Mouse (Mus musculus) monocyte, adult 2 months (primary cell): Measurements from ENCODE around the gene C2cd2.
A peak's percentile ranks its signal among the peaks of the same experiment; 100 is the strongest.
"Not testable (repeated sequence)": the region's sequence is repeated elsewhere in the genome, so short reads cannot be mapped to it uniquely, and the experiment has no call there.

Experiments used
- DNase-seq, 2 experiments: peaks; one replicate each; pipeline ENCODE4 v3.0.0; 2022; ENCODE audit warnings: low spot score in 2 of 2, low read depth in 1 of 2

C2cd2 gene

DNA sequence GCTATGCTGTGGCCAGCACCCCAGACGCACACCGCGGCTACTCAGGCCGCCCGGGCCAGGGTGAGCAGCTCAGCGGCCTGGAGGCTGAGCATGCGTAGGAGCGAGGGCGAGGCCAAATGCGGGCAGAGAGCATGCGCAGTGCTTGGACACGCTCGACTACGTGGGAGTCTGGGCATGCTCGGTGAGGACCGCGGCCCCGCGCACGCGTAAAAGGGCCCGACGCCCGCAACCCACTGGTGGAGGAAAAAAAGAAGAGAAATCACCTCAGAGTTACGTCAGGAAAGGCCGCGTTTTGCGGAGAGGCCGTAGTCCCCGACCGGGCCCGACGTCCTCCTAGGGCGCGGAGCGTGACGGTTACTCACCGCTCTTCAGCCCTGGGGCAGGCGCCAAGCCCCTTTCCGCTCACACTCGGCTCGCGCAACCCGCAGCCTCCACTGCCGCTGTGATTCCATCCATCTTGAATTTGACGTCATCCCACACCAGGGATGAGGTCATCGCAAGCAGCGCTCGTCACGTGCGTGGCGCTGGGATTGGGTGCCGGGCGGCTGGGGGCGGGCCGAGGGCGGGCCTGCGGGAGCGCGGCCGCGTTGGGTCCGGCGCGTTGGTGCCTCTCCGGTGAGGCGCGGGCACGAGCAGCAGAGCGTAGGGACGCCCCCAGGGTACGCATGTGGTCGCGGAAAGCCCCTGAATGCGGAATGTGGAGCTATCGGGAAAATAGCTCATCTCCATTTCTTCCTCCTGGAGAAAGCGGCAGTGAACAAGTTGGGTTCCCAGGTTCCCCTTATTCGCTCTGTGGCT lies at the start of gene C2cd2, which contains the start of gene Zbtb21:
Gene C2cd2, minus strand, starts transcription at position 448 of the 798 bp plus-strand sequence.
Gene Zbtb21, minus strand, starts transcription at position 472 of the 798 bp plus-strand sequence.
- DNase-seq, result peak; percentile 87 to 96

DNA sequence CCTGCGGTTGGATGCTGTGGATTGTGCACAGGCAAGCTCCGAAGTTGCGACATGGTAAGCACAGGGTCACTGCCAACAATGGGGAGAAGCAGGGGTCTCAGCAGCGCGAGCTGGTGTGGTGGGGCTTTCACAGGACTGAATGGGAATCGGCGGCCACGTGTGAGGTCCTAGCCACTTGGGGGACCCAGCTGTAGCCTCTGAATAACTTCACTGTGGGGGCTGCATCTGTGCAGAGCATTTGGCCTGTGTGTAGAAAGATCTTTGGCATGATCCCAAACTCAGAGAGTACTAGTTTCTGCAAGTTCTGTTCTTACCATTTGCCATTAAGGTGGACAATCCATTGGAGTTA lies 35.0 kb upstream of the C2cd2 start:
- DNase-seq, result not testable (repeated sequence)

DNA sequence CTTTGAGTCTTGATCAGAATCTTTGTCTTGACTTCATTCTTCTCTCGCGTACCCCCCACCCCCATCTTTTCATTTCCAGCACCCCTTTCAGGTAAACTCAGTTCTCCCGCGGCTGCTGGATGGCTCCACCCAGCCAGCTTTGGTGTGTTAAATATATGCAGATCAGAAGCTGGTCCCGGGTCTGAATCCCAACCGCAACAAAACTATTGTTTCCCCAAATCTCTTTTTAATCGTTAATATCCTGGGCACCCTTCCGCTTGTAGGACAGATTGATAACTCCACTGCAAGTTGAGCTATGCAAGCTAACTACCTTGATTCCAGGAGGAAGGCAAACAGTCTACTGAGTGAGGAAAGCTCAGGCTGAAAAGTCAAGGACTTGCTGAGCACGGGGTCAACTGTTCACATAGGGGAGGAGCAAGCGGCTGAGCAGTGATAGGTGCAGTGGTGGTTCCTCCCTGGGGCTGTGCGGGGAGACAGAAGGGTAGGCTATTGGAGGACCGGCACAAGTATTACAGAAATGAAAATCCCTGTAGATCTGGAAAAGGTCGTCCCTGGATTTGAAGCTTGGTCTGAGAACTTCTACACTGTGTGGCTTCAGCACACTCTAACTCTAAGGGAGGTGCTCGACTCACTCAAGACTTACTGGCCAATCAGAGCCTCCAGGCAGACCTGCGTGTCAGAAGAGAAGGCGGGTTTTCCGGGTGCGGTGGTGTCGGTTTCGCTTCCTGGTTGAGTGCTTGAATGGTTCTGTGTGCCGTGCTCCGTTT lies 34.4 kb upstream of the C2cd2 start, which contains the start of gene B230307C23Rik:
Gene B230307C23Rik, plus strand, starts transcription at position 700 of the 767 bp plus-strand sequence.
- DNase-seq, result peak; percentile 83 to 85

DNA sequence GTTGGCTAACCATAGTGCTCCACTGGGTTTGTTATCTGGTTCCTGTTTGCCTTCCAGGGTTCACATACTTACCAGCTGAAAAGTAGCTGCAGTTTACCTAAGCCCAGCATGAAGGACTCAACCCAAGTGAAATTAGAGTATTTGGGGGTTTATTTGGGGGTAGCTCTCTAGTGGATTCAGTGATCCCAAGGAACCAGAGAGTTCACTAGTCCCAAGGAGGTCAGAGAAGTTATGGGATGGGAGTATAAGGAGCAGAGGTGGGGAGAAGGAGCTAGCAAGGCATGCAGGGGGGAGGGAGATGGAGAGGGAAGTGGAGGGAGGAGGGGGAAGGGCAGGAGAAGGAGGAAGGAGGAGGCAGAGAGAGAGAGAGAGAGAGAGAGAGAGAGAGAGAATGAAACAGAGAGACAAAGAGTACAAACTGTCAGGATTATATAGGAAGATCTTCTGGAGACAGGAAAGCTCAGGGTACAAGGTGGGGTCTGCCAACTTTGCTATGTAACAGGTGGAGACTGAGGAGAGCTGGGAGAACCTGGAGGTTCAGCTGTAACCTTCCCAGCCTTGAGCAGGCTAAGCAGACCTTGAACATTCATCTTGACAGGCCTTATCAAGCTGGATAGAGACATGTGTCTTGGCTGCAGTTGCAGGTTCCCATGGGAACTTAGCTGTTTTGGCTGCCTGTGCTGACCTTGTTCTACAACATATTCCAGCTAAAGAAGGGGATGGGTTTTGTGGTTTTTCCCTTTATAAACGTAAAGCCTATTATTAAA lies 33.6 kb upstream of the C2cd2 start:
- DNase-seq, result no peak

DNA sequence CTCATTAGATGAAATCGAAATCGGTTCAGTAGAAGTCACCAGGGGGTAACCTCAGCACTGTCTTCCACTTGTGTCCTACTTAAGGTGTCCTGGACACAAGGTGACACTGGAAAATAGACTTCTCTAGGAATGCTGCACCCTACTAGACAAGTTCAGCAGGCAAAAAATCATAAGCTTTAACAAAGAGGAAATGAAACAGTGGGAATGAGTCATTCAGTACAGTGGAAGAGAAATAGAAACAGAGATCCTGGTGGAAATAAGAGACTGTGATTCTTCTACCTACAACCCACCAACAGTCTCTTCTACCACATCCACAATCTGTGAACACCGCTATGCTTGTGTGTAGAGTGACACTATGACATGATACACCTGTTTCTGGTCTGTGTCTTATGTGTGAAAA lies 30.1 kb upstream of the C2cd2 start:
- not testable (repeated sequence) for DNase-seq

DNA sequence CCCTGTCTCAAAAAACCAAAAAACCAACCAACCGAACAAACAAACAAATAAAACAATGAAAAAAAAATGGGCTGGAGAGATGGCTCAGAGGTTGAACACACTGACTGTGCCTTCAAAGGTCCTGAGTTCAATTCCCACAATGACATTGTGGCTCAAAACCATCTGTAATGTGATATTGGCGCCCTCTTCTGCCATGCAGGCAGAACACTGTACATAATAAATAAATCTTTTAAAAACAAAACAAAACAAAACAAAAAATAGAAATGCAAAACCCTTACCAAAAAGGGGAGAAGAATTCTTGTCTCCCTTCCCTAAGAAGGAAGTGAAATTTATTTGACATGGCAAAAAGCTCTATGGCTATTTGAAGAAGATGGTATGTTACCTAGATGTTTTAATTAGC lies 29.1 kb upstream of the C2cd2 start:
- DNase-seq, result no peak

DNA sequence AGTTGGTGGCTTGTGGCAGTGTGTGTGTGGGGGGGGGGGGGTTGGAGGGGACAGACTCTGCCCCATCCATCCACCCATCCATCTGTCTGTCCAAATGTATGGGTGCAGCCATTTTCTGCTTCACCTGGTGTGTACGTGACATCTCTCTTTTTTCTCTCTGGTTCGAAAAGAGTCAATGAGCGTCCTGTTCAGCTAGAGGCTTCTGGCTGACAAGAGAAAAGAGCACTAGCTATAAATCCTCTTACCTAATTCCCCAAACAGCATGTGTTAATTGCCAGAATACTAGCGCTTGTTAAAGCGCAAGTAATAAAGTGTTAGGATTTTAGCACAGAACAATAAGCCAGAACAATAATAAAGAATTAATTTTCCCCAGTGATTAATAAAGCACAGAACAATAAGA lies 22.2 kb upstream of the C2cd2 start:
- no peak for DNase-seq

DNA sequence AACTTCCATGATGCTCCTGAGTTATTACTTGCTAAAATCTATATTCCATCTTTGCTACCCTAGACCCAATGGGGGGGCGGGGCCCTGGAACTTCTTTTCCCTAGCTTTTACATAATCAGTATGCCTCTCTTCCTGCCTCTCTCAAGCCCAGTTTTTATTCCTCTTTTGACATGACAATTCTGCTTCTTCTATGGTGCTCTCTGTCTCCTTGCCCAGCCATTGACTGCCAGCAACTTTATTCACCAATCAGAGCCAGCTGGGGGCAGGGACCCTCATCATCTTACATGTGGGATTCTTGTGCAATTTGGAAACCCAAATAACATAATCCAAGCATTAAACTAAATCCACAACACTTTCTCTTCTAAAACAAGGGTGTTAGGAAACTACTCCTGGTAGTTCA lies 19.0 kb upstream of the C2cd2 start:
- no peak for DNase-seq

DNA sequence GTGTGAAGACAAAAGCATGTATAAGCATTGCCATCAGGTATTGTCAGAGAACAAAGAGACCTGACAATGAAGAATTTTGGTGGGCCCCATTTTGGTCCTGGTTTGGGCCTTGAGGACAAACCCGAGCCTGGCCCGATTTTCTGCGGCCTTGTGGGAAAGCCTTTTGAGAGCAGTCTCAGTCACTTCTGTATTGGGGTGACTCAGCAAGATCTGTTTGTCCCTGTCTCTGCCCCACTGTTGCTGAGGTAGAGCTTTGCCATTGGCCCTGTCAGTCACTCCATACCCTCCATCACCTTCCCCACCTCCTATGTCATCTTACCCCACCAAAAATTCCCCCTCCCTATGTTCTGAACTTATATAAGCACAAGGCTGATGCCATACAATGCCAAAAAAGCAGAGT lies 15.3 kb upstream of the C2cd2 start:
- no peak for DNase-seq

DNA sequence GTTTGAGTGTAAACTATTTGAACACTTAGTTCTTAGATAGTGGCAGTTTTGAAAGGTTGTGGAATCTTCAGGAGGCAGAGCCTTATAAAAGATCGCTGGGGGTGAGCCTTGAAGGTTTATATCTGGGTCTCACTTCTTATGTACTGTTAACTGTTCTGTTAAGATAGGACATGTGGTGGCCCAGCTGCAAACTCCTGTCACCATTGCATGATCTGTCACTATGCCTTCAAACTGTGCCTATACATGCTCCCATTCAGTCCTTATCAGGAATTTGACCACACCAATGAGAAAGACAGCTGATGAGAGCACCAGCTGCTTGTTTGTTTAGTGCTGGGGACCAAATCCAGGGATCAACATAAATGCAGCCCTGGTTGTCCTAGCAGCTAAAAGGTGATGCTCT lies 14.9 kb upstream of the C2cd2 start:
- DNase-seq, result no peak

DNA sequence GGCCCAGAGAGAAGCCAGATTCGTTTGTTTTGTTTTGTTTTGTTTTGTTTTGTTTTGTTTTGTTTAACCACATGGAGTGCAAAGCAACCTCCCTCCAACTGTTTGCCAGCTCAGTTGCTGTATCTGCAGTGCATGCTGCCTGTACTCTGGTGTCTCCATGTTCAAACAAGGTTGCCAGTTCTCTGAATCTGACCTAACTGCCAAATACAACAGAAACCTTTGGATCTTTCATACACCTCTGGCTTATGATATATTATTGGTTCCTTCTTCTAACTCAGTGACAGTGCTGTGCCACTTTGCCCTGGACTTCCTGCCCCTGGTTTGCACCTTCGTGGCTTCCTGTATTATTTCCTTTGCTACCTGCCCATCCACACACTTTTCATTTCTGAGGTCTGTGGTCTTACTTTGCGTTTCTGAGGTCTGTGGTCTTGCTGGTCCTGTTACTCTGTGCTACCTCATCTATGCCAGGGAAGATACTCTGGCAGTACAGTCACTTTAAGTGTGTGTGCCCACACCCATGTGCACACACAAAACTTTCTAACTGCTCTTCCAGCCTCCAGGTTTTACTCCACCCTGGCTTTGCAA lies 1.6 kb upstream of the C2cd2 start:
- DNase-seq, result no peak

DNA sequence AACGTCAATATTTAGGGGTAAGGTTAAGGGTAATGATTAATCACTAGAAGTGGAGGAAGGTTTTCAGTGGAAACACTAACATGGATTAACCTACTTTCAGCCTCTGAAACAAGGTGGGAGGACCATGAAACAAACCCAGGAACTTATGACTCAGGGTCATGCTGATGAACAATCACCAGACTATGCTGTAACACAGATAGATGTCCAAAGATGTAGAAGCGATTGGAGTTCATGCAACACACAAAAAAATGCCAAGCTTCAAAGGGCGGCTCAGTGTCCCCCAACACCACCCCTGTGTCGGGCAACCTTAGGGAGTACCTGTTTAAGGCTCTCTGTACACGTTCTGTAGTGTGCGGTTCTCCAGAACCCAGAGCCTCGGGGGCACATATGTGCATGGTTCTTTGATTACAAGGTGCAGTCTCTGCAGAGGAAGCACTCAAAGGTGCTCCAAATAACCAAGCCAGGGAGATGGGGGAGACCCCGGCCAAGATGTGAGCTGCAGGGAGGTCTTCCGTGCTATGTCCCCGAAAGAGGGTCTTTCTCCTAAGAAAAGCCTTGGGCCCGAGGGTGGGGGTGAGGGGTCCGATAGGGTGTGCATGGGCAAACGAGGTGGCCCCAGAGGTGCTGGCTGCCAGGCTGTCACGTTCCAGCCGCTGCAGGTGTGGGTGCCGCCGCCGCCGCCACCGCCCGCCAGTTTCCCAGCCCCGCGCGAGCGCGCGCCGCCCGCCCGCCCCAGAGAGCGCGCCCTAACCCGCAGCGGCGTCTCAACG lies 832 bp downstream of the C2cd2 start:
- no peak for DNase-seq

DNA sequence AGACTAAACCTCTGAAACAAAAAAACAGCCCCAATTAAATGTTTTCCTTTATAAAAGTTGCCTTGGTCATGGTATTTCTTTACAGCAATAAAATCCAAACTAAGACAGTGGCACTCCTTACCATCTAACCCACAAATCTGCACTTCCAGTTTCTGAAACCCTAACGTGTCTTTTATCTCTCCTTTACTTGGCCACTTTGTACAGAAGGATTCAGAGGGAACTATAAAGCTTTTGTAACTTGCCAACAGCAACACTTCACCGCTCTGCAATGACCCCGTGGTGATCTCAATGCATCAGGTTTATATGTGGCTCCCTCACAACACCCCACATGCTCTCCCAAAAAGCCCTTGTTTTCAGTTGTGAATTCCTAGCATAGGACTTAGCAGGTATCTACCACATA lies 2.0 kb downstream of the C2cd2 start:
- no peak for DNase-seq

DNA sequence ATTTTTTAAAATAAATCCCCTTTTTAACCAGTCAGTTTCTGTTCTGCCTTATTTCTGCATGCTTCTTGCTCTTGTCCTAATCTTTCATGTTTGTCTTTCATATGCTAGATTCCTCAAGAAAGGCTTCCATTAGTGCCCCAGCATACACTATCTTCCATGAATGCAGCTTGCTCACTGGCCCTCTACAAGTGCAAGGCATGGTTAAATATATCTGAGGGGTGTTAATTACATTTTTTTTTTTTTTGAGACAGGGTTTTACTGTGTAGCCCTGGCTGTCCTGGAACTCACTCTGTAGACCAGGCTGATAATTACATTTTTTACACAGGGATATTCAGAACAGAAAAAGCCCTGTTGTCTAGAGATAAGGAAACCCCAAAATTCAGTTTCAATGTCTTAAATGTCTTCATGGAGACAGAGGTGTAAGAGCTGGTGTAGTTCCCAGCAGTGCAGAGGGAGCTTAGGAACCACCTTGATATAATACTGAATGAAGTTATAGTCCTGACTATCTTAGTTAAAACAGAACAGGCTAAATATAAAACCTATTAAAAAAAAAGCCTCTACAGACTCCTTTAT lies 3.9 kb downstream of the C2cd2 start:
- no peak for DNase-seq

DNA sequence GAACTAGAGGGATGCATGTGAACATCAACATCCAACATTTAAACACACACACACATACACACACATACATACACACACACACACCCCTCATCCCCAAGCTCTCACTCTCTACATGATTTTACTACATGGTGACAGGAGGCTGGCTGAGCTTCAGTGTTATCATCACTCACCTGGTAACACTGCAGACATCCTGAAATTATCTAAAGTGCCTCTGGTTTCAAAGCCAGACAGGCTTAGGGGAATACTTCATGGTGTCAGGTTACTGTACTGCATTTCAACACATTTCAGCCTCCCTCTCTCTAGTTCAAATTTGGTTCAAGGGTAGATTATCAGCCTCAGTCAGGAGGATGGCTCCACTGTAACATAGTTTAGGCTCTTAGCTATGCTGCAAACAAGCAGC lies 4.8 kb downstream of the C2cd2 start:
- DNase-seq, result no peak

DNA sequence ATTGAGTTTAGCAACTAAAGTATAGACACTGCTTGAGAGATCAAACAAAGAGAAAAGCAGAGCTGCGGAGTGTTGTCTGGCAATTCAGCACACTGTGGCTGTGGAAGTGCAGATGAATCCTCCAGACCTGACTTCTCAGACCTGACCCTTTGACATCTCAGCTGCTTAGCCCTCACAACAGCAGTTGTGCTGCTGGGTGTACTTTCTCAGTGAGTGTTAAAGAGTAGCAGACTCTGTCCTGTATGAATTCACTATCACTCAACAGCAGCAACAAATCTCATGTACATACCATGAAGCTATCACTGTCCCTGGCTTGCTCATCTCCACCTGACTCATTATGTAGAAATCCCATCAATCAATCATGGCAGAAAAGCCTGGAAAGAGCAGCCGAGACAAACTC lies 6.4 kb downstream of the C2cd2 start:
- no peak for DNase-seq

DNA sequence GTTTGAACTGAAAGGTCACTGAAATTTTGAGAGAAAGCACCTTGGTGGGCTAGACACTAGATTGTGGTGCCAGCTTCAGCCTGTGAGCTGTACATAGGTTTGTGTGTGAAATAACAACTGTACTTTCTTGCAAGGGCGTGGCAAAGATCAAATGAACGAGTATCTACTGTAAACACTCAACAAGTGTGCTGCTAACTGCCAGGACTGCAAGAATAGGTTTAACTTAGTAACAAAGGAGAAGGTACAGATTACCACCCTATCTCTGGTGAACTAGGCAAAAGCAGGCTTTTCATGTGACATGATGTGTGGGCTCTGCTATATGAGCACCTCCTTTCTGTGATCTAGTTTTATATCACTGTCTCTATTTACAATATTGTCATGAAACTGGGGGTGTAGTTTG lies 9.1 kb downstream of the C2cd2 start:
- DNase-seq, result no peak

DNA sequence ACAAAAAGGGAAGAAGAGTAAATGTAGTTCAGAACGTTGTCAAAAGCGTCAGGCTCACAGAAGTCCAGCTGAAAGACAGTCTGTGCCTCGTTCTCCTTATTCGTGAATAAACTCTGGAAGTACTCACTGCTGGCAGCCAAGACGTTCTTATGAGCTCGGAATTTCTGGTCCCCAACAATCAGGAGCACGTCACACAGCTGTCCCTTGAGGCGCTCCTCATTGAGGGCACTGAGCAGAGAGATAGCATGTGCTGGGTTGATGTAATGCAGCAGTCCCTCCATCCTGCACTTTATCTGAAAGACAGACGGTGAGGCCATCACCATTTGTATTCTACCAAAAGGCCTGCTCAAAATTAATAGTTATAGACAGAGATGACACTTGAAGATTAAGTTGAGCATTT lies 9.6 kb downstream of the C2cd2 start:
- DNase-seq, result no peak

DNA sequence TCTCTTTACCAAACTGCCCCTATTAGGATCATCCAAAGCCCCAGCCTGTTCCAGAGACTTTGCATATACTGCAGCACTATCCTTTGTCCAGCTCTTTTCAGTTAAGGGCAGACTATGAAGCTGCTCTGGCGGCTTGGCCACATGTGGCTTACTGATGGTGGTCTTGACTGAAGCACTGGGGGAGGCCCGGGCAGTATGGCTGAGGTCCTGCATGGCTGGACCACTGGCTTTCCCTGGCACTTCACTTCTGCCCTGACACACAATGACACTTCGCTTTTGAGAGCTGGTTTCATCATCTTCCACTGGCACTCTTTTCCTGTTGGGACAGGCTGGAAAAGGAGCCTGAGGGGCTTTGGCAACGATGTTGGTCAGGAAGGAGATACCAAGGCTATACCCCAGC lies 10.0 kb downstream of the C2cd2 start:
- no peak for DNase-seq

DNA sequence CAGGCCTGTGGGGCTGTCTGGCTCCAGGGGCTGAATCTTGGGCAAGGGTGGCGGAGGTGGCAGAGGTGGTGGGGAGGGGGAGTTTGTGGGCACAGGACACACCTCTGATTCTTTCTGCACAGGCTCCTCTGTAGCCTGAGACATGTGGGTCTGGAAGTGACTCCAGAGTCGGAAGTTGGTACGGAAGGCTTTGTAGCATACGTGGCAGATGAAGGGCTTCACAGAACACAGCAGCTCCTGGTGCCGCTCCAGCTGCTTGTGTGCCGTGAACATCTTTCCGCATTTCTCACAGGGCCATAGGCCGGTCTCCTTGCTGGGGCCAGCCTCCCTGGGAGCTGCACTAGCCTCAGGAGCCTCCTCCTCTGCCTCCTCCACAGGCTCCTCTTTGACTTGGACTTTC lies 12.3 kb downstream of the C2cd2 start:
- no peak for DNase-seq
